25 mouse cellular contexts compared by ENCODE assay signal in genomic region chr4:140475194-140475593, GRCm38 (mm10).
A peak's percentile ranks its signal among the peaks of the same experiment; 100 is the strongest.
DNase-seq lines count a peak whose midpoint lies in the region; ATAC-seq and TF ChIP-seq lines count a peak whose summit lies in the region.
"Had no signal": no experiment of that assay in that cellular context is flagged by ENCODE, and none has a peak within 500 bp of the region (broad histone marks: within the 10 kb centered on the region; RNA-seq: fewer than 3 reads in every experiment).

No protein-coding gene starts in this region.

- no peak overlapping the region for H3K9ac ChIP-seq in embryonic facial prominence, embryonic 15.5 days
- no peak overlapping the region for H3K9ac ChIP-seq in forebrain, postnatal 0 days
- no peak overlapping the region for H3K9ac ChIP-seq in forebrain, embryonic 11.5 days (ENCODE audit: low read length)
- no peak overlapping the region for H3K9ac ChIP-seq in hindbrain, postnatal 0 days (replicated peaks; ENCODE audit: low read length)
- H3K9ac ChIP-seq: heart, embryonic 12.5 days; heart, embryonic 15.5 days; hindbrain, embryonic 14.5 days had no signal

- no peaks in the 10 kb centered on the region for H3K36me3 ChIP-seq in embryonic facial prominence, embryonic 15.5 days
- no peaks in the 10 kb centered on the region for H3K36me3 ChIP-seq in embryonic facial prominence, embryonic 10.5 days (replicated peaks)
- no peaks in the 10 kb centered on the region for H3K36me3 ChIP-seq in forebrain, postnatal 0 days (ENCODE audit: insufficient read depth)
- no peaks in the 10 kb centered on the region for H3K36me3 ChIP-seq in forebrain, embryonic 11.5 days (ENCODE audit: control insufficient read depth, insufficient read depth, low read length)
- no peaks in the 10 kb centered on the region for H3K36me3 ChIP-seq in hindbrain, postnatal 0 days (ENCODE audit: insufficient read depth, low read length)
- H3K36me3 ChIP-seq: heart, embryonic 12.5 days; heart, embryonic 15.5 days had no signal

- no peaks in the 10 kb centered on the region for H3K9me3 ChIP-seq in embryonic facial prominence, embryonic 15.5 days (replicated peaks)
- H3K9me3 ChIP-seq in embryonic facial prominence, embryonic 10.5 days = peaks cover 5% of the 10 kb centered on the region; the same call in 1 of the 2 replicates
- no peaks in the 10 kb centered on the region for H3K9me3 ChIP-seq in forebrain, postnatal 0 days (ENCODE audit: low read length)
- H3K9me3 ChIP-seq in forebrain, embryonic 11.5 days (ENCODE audit: control insufficient read depth, low read length) = no peaks in the 10 kb centered on the region
- H3K9me3 ChIP-seq in hindbrain, postnatal 0 days (ENCODE audit: low read length) = no peaks in the 10 kb centered on the region
- H3K9me3 ChIP-seq: heart, embryonic 15.5 days had no signal

- DNase-seq in embryonic facial prominence, embryonic 10.5 days (ENCODE audit: low spot score) = no peak
- peak; percentile 39 for DNase-seq in forebrain, postnatal 0 days
- no peak for DNase-seq in forebrain, embryonic 11.5 days (ENCODE audit: low spot score)
- peak; percentile 60 for DNase-seq in brain, adult 2 months (ENCODE audit: low read depth, low spot score)
- no peak for DNase-seq in cerebellum, adult 9-11 months
- no peak for DNase-seq in hindbrain, postnatal 0 days (ENCODE audit: low spot score)
- DNase-seq: adrenal gland, adult 8-10 months; adrenal gland, postnatal 36 days; cerebellum, adult 11 months; cerebellum, adult 2 months; cerebellum, postnatal 10 days; cerebellum, postnatal 36 days; embryo, embryonic 11 days; gastrocnemius, adult 2 months; gastrocnemius, postnatal 14 days; heart, adult 18-20 months; heart, postnatal 10 days; heart, postnatal 4 days; kidney, adult 2 months had no signal

- no peak for TF ChIP-seq CTCF in forebrain, postnatal 0 days (IDR thresholded peaks at IDR 0.05; ENCODE audit: low read depth)
- no peak for TF ChIP-seq CTCF in hindbrain, postnatal 0 days (IDR thresholded peaks at IDR 0.05; ENCODE audit: low read depth)

- no peak overlapping the region for H3K4me3 ChIP-seq in embryonic facial prominence, embryonic 15.5 days (replicated peaks)
- no peak overlapping the region for H3K4me3 ChIP-seq in embryonic facial prominence, embryonic 10.5 days
- H3K4me3 ChIP-seq in forebrain, postnatal 0 days (ENCODE audit: low read depth, low read length) = no peak overlapping the region
- no peak overlapping the region for H3K4me3 ChIP-seq in forebrain, embryonic 11.5 days (ENCODE audit: low read depth, low read length)
- H3K4me3 ChIP-seq in hindbrain, postnatal 0 days (ENCODE audit: low read length) = no peak overlapping the region
- H3K4me3 ChIP-seq: gastrocnemius, adult 2 months; heart, embryonic 12.5 days; heart, embryonic 15.5 days had no signal

- 0 out of 2 replicates have a peak, but pooled peaks have one; percentile 12 for ATAC-seq in embryonic facial prominence, embryonic 15.5 days (ENCODE audit: insufficient number of reproducible peaks, low FRiP score, low TSS enrichment, low read depth)
- ATAC-seq in forebrain, postnatal 0 days = peak; percentile 64; the same call in 1 of the 2 replicates
- no peak for ATAC-seq in forebrain, embryonic 11.5 days (replicated peaks; ENCODE audit: low FRiP score)
- no peak for ATAC-seq in hindbrain, postnatal 0 days
- ATAC-seq: CD4-positive, CD25-positive, alpha-beta regulatory T cell, adult 4 months; intestine, postnatal 0 days had no signal

- no peaks in the 10 kb centered on the region for H3K27me3 ChIP-seq in embryonic facial prominence, embryonic 15.5 days
- H3K27me3 ChIP-seq in embryonic facial prominence, embryonic 10.5 days (replicated peaks; ENCODE audit: low read depth, poor library complexity, severe bottlenecking) = peaks cover 15% of the 10 kb centered on the region
- no peaks in the 10 kb centered on the region for H3K27me3 ChIP-seq in forebrain, postnatal 0 days (ENCODE audit: insufficient read depth, low read length)
- no peaks in the 10 kb centered on the region for H3K27me3 ChIP-seq in forebrain, embryonic 11.5 days (ENCODE audit: control insufficient read depth, insufficient read depth, low read length)
- H3K27me3 ChIP-seq in hindbrain, postnatal 0 days (ENCODE audit: insufficient read depth, low read length) = no peaks in the 10 kb centered on the region
- H3K27me3 ChIP-seq: heart, embryonic 15.5 days had no signal

- 46% methylated on average over 8 of the region's 8 CpGs for WGBS in embryonic facial prominence, embryonic 15.5 days
- 60% methylated on average over 8 of the region's 8 CpGs for WGBS in embryonic facial prominence, embryonic 10.5 days
- WGBS in forebrain, postnatal 0 days = 73% methylated on average over 8 of the region's 8 CpGs
- WGBS in forebrain, embryonic 11.5 days = 80% methylated on average over 8 of the region's 8 CpGs
- 69% methylated on average over 8 of the region's 8 CpGs for WGBS in hindbrain, postnatal 0 days

- no peak overlapping the region for H3K27ac ChIP-seq in embryonic facial prominence, embryonic 15.5 days (replicated peaks)
- H3K27ac ChIP-seq in embryonic facial prominence, embryonic 10.5 days (replicated peaks) = no peak overlapping the region
- H3K27ac ChIP-seq in forebrain, postnatal 0 days (ENCODE audit: low read depth, low read length) = no peak overlapping the region
- H3K27ac ChIP-seq in forebrain, embryonic 11.5 days (ENCODE audit: low read depth, low read length) = no peak overlapping the region
- H3K27ac ChIP-seq in hindbrain, postnatal 0 days = no peak overlapping the region
- H3K27ac ChIP-seq: gastrocnemius, adult 2 months; heart, embryonic 15.5 days; hindbrain, embryonic 14.5 days had no signal

- 0 out of 2 replicates have a peak, but pooled peaks cover 4% of the 10 kb centered on the region for H3K4me1 ChIP-seq in embryonic facial prominence, embryonic 15.5 days
- peaks cover 16% of the 10 kb centered on the region for H3K4me1 ChIP-seq in embryonic facial prominence, embryonic 10.5 days
- H3K4me1 ChIP-seq in forebrain, postnatal 0 days (ENCODE audit: insufficient read depth) = no peaks in the 10 kb centered on the region
- H3K4me1 ChIP-seq in forebrain, embryonic 11.5 days (replicated peaks; ENCODE audit: control insufficient read depth, insufficient read depth, low read length) = no peaks in the 10 kb centered on the region
- H3K4me1 ChIP-seq in hindbrain, postnatal 0 days (ENCODE audit: insufficient read depth, low read length) = no peaks in the 10 kb centered on the region

- no peak overlapping the region for H3K4me2 ChIP-seq in embryonic facial prominence, embryonic 15.5 days (replicated peaks)
- H3K4me2 ChIP-seq in forebrain, postnatal 0 days (ENCODE audit: low read depth) = no peak overlapping the region
- no peak overlapping the region for H3K4me2 ChIP-seq in forebrain, embryonic 11.5 days (ENCODE audit: low read depth, low read length, severe bottlenecking)
- H3K4me2 ChIP-seq in hindbrain, postnatal 0 days (ENCODE audit: low read depth, low read length) = no peak overlapping the region
- H3K4me2 ChIP-seq: heart, embryonic 12.5 days; heart, embryonic 15.5 days; hindbrain, embryonic 14.5 days had no signal

Comparison
In these comparisons a context has a peak if more than half of its experiments do, and no peak if none do; other contexts are left out.
1. ATAC-seq: peak in embryonic facial prominence, embryonic 15.5 days (single experiment) and forebrain, postnatal 0 days (single experiment); none in forebrain, embryonic 11.5 days (single experiment) and hindbrain, postnatal 0 days (single experiment).
2. DNase-seq: peak in forebrain, postnatal 0 days (single experiment) and brain, adult 2 months (single experiment); none in embryonic facial prominence, embryonic 10.5 days (single experiment), forebrain, embryonic 11.5 days (single experiment), cerebellum, adult 9-11 months (single experiment) and hindbrain, postnatal 0 days (single experiment).